Mouse (Mus musculus): ENCODE measurements around the gene Clpx. TPM values are rescaled to one million over a fixed set of nuclear protein-coding genes. Genes with fewer than 3 reads are reported as not detected.
"Not testable (repeated sequence)": the region's sequence is repeated elsewhere in the genome, so short reads cannot be mapped to it uniquely, and the experiment has no call there.

Clpx gene
- polyA plus RNA-seq, 1 experiment from 2014 or later = 39.2 TPM

GRCm38 (mm10) chr9:65267742-65268515, 26.1 kb upstream of the Clpx start:
- DNase-seq (ENCODE audit: low read depth, low spot score) = peak; percentile 17
- POLR2A ChIA-PET = no interaction called here
- peaks cover 7% of the 10 kb centered on the region for H3K27me3 ChIP-seq

GRCm38 (mm10) chr9:65273048-65273809, 20.8 kb upstream of the Clpx start:
- H3K27me3 ChIP-seq = peaks cover 7% of the 10 kb centered on the region
- DNase-seq (ENCODE audit: low read depth, low spot score) (no peak), ATAC-seq (no peak)
- ChIA-PET POLR2A (no interaction called here), CTCF (no interaction called here)
- no peak for TF ChIP-seq CTCF (IDR thresholded peaks at IDR 0.05)
- in situ Hi-C loops (cut with MboI; ENCODE audit: low pct_unique_long_range_greater_than_20kb) = no loop called here

More at GRCm38 (mm10) chr9:65267742-65268515, 26.1 kb upstream of the Clpx start:
- TF ChIP-seq CTCF (IDR thresholded peaks at IDR 0.05) = no peak
- CTCF ChIA-PET = interaction anchor here (1.0 to 2.7 kb wide), 2 partner anchors 14 to 32 kb away, joined by 3 to 7 read pairs; no protein-coding TSS in a partner anchor
- ATAC-seq = no peak
- in situ Hi-C loops (cut with MboI; ENCODE audit: low pct_unique_long_range_greater_than_20kb) = no loop called here

GRCm38 (mm10) chr9:65273873-65274272, 20.2 kb upstream of the Clpx start:
- no peak for DNase-seq (ENCODE audit: low read depth, low spot score)
- ATAC-seq = no peak
- ChIA-PET POLR2A (no interaction called here), CTCF (no interaction called here)
- TF ChIP-seq CTCF (IDR thresholded peaks at IDR 0.05) = no peak
- peaks cover 7% of the 10 kb centered on the region for H3K27me3 ChIP-seq
- in situ Hi-C loops (cut with MboI; ENCODE audit: low pct_unique_long_range_greater_than_20kb) = no loop called here

- CTCF ChIA-PET = interaction anchor here (0.7 kb wide), 1 partner anchor 32 kb away, joined by 4 read pairs; no protein-coding TSS in a partner anchor
- in situ Hi-C loops (cut with MboI; ENCODE audit: low pct_unique_long_range_greater_than_20kb) = loop anchor here (5.0 kb wide), 1 partner anchor 38 kb away; no protein-coding TSS in a partner anchor
- H3K27me3 ChIP-seq; ATAC-seq; POLR2A ChIA-PET; DNase-seq (ENCODE audit: low read depth, low spot score): not testable (repeated sequence)
Observed at GRCm38 (mm10) chr9:65274851-65275250, 19.2 kb upstream of the Clpx start.

GRCm38 (mm10) chr9:65275810-65276530, 18.1 kb upstream of the Clpx start:
- no peak for TF ChIP-seq CTCF (IDR thresholded peaks at IDR 0.05)
- DNase-seq (ENCODE audit: low read depth, low spot score) = no peak
- H3K27me3 ChIP-seq = no peaks in the 10 kb centered on the region
- ChIA-PET POLR2A (no interaction called here), CTCF (interaction anchor here (0.7 kb wide), 1 partner anchor 33 kb away, joined by 4 read pairs; no protein-coding TSS in a partner anchor)
- in situ Hi-C loops (cut with MboI; ENCODE audit: low pct_unique_long_range_greater_than_20kb) = loop anchor here (5.0 kb wide), 1 partner anchor 39 kb away; no protein-coding TSS in a partner anchor
- ATAC-seq = no peak

- no peaks in the 10 kb centered on the region for H3K27me3 ChIP-seq
- ATAC-seq (no peak), DNase-seq (ENCODE audit: low read depth, low spot score) (no peak)
- POLR2A ChIA-PET = interaction anchor here (1.1 kb wide), 1 partner anchor 145 kb away, joined by 3 read pairs; no protein-coding TSS in a partner anchor
- TF ChIP-seq CTCF (IDR thresholded peaks at IDR 0.05) = no peak
- in situ Hi-C loops (cut with MboI; ENCODE audit: low pct_unique_long_range_greater_than_20kb) = no loop called here
- CTCF ChIA-PET = interaction anchor here (0.9 to 3.9 kb wide), 9 partner anchors 10 to 237 kb away, joined by 3 to 22 read pairs (median 5); partner anchors contain the start of gene Parp16
Observed at GRCm38 (mm10) chr9:65281536-65282151, 12.4 kb upstream of the Clpx start.

GRCm38 (mm10) chr9:65283301-65283700, 10.8 kb upstream of the Clpx start:
- no peaks in the 10 kb centered on the region for H3K27me3 ChIP-seq
- ChIA-PET CTCF (interaction anchor here (1.1 to 3.9 kb wide), 5 partner anchors 10 to 87 kb away, joined by 3 to 22 read pairs (median 5); partner anchors contain the start of gene Parp16), POLR2A (interaction anchor here (0.7 kb wide), 1 partner anchor 58 kb away, joined by 3 read pairs; no protein-coding TSS in a partner anchor)
- peak; percentile 74 for TF ChIP-seq CTCF (IDR thresholded peaks at IDR 0.05)
- in situ Hi-C loops (cut with MboI; ENCODE audit: low pct_unique_long_range_greater_than_20kb) = no loop called here
- no peak for DNase-seq (ENCODE audit: low read depth, low spot score)
- no peak for ATAC-seq

GRCm38 (mm10) chr9:65288252-65288651, 5.8 kb upstream of the Clpx start:
- POLR2A ChIA-PET; in situ Hi-C loops (cut with MboI; ENCODE audit: low pct_unique_long_range_greater_than_20kb); ATAC-seq; CTCF ChIA-PET; H3K27me3 ChIP-seq; DNase-seq (ENCODE audit: low read depth, low spot score): not testable (repeated sequence)

GRCm38 (mm10) chr9:65289988-65290387, 4.1 kb upstream of the Clpx start:
- no peak for TF ChIP-seq CTCF (IDR thresholded peaks at IDR 0.05)
- in situ Hi-C loops (cut with MboI; ENCODE audit: low pct_unique_long_range_greater_than_20kb) = no loop called here

More at GRCm38 (mm10) chr9:65289988-65290387, 4.1 kb upstream of the Clpx start:
- H3K27me3 ChIP-seq = no peaks in the 10 kb centered on the region
- ATAC-seq (no peak), DNase-seq (ENCODE audit: low read depth, low spot score) (no peak)
- ChIA-PET POLR2A (interaction anchor here (0.6 kb wide), 1 partner anchor 269 kb away, joined by 3 read pairs; no protein-coding TSS in a partner anchor), CTCF (interaction anchor here (1.9 kb wide), 1 partner anchor 93 kb away, joined by 7 read pairs; no protein-coding TSS in a partner anchor)
